Mouse (Mus musculus) adrenal gland, adult 2 months (tissue): Measurements from ENCODE around the gene Pde11a. TPM values are rescaled to one million over a fixed set of nuclear protein-coding genes. Genes with fewer than 3 reads are reported as not detected.
"Not testable (repeated sequence)": the region's sequence is repeated elsewhere in the genome, so short reads cannot be mapped to it uniquely, and the experiment has no call there.

Experiments
- DNase-seq: peaks from one replicate; pipeline ENCODE4 v3.0.0; 2021
- polyA plus RNA-seq: library from polyadenylated mRNA; depleted of rRNA; stranded (reverse); fragments of >200 nt; gene quantifications from 2 replicates; pipeline ENCODE4 v1.2.3, GENCODE M21; 2012
- total RNA-seq, 2 experiments: library from RNA; stranded (reverse); gene quantifications; 2 replicates each; pipeline ENCODE4 v1.2.3; 2021

Pde11a gene
- total and polyA plus RNA-seq, 3 experiments: 0.17 to 0.31 TPM; not detected in 1

DNA sequence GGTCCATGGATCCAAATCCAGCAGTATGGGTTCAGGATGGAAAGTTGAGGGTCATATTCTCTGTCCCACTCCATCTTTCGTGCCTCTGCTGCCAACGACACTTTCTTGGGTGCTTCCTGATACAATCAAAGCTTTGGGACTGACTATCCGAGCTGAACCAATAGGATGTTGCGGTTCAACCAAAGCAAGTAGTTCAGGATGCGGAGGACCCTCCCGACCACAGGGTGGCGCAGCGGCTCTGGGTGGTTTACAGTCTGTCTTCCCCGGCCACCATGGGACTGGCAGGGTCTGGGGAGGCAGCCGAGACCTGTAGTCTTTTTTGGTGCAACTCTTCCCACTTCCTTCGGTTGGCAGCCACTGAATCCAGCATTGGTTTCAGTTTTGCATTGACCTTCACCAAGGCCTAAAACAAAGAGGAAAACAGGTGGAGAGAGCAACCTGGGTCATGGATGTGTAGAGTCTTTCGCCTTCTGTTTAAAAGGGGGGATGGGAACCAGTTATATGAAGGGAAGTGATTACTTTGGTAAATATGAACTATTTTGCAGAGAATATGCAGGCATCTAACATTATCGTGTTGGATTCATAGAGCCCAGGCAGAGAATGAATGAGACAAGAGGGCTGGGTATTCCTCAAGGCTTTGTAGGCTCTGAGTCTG is 347.6 kb downstream of the Pde11a start:
- DNase-seq: peak; percentile 82

DNA sequence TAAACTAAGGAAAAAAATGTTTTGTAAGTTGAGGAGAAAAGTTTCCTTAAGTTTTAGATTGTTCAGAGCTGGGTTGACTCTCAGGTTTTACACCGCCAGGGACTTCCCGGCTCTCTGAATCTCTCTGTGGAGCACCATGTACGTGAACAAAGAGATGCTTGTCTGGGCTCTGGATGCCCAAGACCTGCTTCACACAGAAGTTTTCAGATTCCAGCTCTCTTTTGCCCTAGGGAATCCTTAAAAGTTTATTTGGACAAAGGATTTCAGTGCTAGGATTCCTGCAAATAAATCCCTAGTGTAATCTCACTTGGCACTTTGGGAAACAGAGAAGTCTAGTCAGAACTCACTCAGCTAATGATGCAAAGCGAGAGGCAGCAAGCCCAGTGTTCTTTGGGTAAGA is 348.9 kb downstream of the Pde11a start:
- no peak for DNase-seq

DNA sequence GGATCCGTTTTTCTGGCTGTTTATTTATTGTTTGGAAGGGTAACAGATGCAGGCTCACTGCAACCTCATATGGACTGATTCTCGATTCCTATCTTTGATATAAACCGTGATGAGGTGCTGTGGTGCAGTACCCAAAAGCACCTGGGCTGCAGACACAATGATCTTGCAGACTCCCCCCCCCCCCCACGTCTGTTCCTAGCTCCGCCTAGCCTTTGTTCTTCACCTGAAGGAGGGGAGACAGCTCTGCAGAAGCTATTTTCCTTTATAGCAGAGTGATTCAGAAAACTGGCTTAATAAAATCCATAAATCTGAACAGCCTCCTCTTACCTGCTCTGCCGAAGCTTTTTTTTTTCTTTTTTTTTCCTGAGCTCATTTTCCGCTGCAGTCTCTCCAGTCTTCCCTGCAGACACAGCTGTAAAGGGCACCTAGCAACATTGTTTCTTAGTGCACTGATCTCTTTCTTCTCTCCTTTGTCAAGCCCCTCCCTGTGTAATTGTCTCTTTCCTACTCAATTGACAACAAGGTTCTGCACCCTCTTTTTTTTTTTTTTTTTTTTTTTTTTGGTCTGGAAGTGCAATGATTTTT is 349.7 kb downstream of the Pde11a start:
- DNase-seq: no peak

DNA sequence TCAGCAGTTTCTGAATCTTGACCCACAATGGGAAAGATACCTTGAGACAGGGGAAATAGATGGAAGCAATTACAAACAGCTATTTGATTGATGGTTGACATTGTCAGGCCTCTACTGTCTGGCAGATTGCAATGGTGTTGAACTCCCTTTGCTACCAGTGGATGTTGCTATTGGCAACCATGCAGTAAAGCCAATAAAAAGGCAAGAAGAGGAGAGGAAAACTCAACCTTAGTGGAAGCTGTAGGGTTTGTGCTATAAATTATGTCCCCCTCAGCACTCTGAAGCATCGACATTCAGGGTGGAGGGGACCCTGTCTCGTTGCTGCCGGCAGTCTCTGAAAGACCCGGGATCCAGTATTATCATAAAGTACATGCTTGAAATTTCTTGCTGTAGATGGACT is 350.2 kb downstream of the Pde11a start:
- no peak for DNase-seq

DNA sequence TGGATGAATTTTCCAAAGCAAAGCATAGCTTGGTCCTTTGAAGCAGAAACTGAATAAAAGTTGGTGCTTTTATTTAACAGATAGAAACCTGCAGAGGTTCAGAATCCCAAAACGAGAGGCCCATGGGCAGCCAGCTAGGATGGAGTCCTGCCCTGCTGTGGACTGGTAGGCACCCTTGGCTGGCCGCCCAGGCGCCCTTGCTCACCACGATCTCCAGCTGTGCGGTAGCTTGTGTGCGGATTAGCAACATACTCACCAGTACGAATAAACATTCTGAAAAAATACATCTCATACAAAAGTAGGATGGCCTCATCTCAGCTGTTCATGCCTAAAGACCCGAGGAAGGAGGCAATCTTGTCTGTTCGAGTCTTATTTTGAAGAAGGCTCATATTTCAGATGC is 350.8 kb downstream of the Pde11a start:
- no peak for DNase-seq

DNA sequence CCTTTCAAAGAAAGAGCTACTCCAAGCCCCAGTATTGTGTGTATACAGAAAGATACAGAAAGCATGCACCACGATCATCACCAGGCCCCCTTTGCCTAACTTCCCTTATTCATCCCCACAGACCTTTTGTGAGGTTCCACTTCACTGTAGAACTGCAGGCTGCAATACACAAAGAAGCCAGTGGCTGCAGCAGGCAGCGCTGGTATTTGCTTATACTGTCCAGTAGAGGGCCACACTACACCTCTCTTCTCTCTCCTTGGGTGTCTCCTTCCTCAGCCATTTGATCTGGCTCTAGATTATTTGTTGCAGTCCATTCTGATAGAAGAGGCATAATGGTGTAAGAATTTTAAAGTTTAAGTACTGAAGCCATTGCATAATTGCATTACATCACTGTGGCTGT is 353.4 kb downstream of the Pde11a start:
- DNase-seq: peak; percentile 46

DNA sequence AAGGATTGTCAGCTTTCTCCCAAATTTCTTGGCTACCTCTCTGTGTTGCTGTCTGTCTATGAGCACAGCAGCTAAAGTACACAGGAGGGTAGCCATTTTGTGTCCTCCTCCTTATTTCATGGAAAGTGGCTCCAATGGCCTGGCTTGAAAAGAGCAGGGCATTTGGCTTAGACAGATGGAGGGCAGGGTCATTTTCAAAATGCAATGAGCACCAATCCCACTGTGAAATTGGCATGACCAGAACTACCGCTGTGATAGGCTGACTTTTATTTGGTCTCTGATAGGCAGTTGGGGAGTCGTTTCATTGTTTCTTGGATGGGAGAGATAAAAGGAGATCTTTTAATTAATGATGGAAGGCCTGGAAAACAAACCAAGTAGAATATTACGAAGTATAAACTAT is 354.7 kb downstream of the Pde11a start:
- DNase-seq: no peak

DNA sequence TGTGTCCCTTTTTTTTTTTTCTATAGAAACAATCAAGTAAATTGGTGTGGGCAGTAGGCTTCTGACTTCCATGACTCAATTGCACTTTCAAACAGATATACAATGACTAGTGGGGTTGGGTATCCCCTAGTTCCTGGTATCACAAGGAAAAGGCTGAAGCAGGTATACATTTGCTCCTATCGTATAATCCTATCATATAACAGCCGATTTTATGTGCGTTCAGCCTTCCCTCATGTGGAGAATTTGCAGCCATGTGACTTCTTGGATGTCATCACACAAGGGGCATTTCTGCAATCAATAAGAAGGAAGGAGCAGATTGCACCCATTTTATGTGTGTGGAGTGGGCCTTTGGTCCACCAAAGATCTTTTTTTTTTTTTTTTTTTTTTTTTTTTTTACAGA is 355.5 kb downstream of the Pde11a start:
- DNase-seq: no peak

DNA sequence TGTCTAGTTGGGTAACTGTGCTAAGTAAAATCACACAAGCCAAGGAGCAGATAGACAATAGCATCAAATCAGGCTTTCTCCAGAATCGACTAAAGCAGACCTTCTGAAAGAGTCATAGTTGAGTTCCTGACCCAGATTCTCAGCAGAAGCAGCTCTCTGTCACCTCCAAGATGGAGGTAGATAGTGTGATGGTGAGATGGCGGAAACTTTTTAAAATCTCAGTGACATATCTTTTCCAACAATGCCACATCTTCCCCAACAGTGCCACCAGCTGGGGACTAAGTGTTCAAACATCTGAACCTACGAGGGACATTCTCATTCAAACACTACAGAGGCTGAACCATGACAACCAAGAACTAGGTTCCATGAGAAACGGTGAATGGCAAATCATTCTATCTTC is 355.9 kb downstream of the Pde11a start:
- no peak for DNase-seq

DNA sequence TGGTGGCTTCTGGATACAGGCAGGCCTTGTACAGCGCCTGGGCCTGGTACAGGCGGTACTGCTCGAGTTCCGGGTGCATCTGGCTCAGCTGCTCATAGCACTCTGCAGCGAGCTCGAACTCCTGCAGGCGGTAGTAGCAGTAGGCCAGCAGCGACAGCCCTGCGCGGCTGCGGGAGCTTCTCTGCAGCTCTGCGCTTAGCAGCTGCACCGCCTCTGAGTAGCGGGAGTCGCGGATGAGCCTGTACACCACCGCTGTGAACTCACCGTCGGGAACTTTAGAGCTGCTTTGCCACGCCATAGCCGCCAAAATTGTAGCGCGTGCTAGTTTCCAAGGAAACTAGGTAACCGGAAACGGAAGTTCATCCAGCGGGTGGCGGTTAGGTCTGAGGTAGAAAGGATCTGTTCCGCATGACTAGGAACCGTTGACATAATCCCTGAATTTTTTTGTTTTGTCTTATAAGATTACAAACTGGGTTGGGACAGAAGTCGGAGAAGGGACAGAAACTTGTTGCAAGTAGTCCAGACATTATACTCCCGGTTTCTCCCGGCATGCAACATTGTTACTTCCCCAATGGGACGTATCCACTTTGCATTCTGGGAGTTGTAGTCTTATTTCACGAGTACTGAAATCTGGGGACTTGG is 357.0 kb downstream of the Pde11a start, which contains the start of gene Ttc30a1:
Gene Ttc30a1 (minus strand): TSS at position 528 of the 642 bp plus-strand sequence.
- DNase-seq: peak; percentile 85

DNA sequence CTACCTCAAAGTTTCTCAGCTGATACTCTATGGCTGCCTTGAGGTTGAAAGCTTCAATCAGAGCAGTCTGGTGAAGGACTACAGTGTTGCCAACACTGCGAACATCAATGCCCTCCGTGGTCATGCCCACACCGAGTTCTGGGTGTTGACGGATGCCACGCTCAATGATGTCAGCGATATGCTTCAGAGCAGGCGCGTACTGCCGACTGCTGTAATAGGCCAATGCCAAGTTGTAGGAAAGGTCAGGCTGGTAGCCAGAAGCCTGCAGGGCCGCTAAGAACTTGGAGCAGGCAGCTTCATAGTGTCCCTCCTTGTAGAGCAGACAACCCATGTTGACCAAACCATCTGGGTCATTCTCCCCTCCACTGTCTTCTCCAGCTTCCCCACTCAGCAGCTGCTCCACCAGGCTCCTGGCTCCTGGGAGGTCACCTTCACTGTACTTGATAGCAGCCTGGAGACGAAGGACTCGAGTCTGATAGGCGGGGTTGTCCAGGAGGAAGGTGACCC is 357.6 kb downstream of the Pde11a start:
- DNase-seq: not testable (repeated sequence)

DNA sequence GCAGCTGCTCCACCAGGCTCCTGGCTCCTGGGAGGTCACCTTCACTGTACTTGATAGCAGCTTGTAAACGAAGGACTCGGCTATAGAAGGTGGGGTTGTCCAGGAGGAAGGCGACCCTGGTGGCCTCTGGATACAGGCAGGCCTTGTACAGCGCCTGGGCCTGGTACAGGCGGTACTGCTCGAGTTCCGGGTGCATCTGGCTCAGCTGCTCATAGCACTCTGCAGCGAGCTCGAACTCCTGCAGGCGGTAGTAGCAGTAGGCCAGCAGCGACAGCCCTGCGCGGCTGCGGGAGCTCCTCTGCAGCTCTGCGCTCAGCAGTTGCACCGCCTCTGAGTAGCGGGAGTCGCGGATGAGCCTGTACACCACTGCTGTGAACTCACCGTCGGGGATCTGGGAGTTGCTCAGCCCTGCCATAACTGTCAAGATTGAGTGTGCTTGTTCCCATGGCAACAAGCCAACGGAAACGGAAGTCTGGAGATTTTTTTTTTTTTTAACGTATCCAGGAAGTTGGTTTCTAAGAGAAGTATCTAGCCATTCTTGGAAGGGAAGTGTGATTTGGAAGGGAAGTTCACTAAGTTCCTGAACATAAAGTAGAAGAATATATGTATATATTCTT is 360.7 kb downstream of the Pde11a start, which contains the start of gene Ttc30a2:
Gene Ttc30a2 (minus strand): TSS at position 419 of the 617 bp plus-strand sequence.
- DNase-seq: peak; percentile 25

DNA sequence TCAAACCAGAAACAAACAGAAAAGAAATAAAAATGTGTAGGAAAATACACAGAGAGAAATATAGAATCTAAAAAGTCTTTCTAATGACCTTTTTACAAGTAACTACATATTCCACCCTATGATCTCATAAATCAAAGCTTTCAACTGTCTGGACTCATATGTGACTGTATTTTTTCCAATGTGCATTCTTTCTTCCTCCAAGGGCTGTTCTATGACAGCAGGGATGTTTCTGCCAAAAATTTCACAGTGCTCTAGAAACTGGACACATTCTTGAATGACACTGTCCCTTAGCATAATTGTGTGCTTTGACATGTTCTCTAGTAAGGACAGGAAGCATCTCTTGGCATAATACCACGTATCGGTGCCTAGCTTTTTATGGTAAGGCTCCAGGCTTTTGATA is 362.5 kb downstream of the Pde11a start:
- not testable (repeated sequence) for DNase-seq

DNA sequence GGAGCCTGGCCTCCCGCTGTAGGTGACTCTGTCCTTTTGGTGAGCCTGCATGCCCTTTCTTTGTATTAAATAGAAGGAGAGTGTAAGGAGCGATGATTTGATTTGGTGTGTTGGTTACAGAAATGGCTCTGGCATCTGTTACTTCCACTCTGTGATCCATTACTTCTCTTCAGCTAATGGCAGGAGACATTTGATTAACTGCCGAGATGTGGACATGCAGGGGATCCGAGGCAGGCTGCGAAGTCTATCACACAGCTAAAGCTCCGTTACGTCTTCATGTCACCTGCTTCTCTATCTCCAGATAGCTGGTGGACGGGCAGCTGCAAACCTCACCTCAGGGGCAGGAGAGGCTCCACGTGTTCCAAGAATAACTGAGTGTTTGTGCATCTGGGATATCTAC is 364.4 kb downstream of the Pde11a start:
- no peak for DNase-seq

DNA sequence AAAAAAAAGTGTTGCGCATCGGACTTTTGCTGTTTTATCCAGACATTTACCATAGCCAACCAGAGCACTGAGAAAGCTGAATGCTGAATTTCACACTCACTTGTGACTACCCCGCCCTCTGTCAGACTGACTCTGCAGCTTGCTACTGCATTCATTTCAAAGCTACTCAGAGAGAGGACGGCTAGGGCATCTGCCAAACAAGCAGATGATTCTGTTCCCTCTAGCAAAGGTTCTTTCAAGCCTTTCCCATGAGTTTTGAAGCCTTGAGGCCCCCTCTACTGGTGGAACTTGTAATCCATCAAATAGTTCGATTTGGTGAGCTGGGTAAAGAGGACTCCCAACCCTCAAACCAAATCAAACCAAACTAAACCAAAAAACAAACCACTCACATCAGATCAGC is 373.6 kb downstream of the Pde11a start:
- DNase-seq: peak; percentile 86

DNA sequence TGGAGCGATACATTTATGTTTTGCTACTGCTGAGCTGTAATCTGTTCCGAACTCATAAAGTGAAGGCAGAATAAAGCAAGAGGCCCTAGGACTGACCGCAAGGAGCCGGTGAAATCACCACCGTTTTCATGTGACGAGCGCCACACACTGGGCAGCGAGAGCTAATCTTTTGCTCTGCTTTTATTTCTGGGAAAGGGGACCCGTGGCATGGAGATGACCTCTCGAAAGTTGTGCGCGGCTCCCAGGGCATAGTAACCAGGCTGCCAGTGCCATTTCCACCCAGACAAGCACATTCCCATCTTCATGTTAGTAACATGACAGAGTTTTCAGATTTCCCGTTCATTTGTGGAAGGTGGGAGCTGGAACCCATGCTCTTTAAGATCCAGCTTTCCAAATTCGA is 374.1 kb downstream of the Pde11a start:
- peak; percentile 90 for DNase-seq

DNA sequence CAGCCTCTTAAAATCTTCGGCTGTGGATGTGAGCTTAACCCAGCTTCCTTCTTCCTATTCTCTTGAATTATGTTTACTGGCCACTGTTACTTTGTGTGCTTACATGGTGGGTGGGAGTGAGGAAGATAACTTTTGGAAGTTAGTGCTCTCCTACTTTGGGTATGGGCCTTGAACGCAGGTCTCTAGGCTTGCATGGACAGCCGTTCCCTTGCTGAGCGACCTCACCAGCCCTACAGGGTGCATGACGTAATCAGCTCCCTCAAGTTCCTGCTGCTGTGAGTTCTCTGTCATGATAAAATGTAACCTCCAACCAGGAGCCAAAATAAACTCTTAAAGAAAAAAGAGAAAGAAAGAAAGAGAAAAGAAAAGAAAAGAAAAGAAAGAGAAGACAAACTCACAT is 374.5 kb downstream of the Pde11a start:
- DNase-seq: peak; percentile 38

DNA sequence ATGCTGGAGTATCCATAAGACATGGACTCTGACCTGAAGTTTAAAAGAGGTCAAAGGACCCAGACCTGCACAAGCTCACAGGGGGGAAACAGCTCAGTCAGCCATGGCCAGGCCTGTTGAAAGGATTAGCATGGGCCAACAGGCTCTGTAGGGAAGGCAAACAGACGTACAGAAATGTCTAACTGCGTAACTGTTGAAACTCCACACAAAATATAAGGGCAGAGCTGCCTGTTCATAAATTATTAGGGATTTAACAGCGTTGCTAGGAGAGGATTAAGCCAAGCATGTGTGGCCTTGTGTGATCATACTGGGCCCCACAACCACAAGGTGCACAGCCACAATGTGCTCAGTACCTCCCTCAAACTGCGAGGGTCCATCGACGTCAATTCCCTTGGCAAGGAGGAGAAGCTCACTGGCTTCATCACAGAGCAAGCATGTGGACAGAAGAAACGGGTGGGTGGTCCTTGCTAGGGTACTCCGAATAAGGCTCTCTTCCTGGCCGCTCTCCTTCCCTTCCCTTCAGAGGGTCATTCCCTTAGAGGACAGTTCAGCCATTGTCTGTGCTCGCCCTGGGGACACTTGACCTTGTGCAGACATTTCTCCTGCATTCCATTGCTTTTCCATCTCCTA is 375.2 kb downstream of the Pde11a start:
- DNase-seq: no peak

DNA sequence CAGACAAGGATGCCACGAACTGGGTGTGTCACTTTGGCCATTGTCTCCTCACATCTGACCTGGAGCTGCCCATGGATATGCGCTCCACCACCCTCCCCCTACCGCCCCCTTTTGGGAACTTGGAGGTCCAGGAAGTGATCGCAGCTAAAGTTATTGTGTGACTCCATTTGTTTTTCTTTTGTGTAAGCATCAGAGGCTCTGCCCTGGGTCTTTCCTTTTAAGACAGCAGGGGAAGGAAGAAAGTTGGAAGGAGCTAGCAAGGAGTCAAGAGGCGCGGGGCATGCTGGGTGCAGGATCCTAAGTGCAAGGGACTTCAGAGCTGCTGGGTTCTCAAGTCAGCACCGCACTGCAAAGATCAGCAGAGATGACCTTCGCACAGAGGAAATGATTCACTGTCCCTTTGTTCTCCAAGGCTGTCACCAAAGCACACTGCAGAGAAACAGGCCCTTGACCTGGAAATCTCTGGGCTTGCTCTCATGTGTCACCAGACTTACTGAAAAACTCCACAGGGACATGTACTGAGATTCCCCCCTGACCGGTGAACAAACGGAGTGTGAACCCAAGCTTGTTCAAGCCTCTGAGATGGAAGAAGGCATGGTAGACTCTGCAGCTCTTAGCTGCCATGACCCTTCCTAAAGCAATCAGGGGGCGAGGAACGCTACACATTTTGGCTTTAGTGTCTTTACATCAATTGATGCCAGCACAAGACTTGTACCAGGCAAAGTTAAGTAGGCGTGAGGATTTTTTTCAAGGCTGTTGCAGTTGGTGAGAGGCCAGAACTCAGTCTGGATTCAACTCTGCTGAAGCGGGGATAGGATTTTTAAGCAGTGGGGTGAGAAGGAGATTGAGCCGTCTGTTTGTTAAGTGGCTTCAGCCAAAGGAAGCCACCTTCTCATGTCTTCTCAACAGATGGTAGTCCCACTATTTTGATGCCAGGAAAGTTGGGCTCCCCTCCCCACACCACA is 377.9 kb downstream of the Pde11a start:
- DNase-seq: peak; percentile 90

DNA sequence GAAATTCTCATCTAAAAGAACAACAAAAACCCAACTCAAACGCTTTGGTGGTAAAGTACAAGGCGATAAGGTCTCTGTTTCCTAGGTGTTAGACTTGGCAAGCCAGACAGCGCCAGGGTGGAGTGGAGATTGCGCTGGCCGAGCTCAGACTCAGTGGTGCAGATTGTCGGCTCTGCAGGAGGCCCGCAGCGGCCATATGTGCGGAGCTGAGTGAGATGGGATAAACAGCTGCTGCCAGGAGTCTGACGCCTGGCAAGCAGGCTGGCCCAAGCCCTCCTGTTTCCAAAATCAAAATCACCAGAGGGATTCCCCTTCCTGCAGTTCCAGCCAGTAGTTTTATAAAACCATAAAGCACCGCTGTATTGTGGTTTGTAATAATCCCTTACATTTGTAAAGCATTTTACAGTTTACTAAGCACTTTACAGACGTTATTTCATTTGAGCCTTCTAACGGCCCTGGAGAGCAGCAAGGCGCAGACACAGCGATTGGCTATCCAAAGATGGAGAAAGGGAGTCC is 378.7 kb downstream of the Pde11a start:
- DNase-seq: peak; percentile 52
